In the genomic region with DNA sequence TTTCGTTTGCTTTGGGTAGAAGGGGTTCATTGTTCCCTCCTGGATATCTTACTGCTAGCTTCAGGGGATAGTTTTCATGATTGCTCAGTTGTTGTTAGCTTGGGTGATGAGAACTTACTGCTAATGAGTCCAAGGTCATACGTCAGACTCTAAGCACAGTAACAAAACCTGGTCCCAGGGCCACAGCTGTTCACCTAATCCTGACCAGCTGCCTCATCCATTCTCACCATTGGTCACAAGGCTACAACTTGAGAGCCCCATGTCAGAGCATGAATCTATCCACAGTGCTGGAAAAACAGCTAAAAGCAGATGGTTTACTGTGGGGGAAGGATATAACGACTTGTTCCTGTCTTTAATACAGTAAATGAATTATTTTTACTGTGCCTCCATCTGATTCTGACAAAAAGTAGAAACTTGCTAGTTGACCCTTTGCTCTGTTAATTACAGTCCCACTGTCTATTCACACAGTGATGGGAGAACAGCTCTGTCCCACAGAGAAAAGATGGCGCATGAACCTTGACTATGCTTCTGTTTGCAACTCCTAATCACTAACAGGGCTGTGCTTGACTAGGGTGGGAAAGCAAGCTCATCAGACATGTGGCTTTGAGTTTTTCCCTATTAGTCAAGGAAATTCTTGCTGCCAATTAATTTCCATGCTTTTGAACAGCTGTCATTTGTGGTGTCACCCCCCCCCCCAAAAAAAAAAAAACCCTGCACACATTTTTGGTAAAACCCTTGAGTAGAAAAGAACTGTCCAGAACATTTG, we compare ENCODE assay signal across 23 mouse cellular contexts.
DNase-seq lines count a peak whose midpoint lies in the region; ATAC-seq lines count a peak whose summit lies in the region.
"Had no signal": no experiment of that assay in that cellular context is flagged by ENCODE, and none has a peak within 500 bp of the region (broad histone marks: within the 10 kb centered on the region; RNA-seq: fewer than 3 reads in every experiment).

No protein-coding gene starts in this region.

- DNase-seq in forebrain, embryonic 14.5 days (ENCODE audit: low spot score): peak; percentile 3
- DNase-seq in retina, postnatal 1 day: peak; percentile 49
- DNase-seq in urinary bladder, adult 18-20 months (ENCODE audit: low spot score in 2 of 2): no peak
- DNase-seq in layer of hippocampus, adult 8-10 months (ENCODE audit: low spot score in 2 of 2): no peak
- DNase-seq: cerebellum, adult 11 months; cerebellum, adult 9-11 months; gastrocnemius, postnatal 25 days; heart, adult 2 months; kidney, adult 2 months; liver, postnatal 0 days; lung, postnatal 14 days; right cerebral cortex, postnatal 4 days; thymus, adult 18-20 months; thymus, postnatal 36 days had no signal

- no peaks in the 10 kb centered on the region for H3K4me1 ChIP-seq in forebrain, embryonic 14.5 days (ENCODE audit: control insufficient read depth, insufficient read depth, low read length)
- H3K4me1 ChIP-seq in forebrain, embryonic 12.5 days: 0 out of 2 replicates have a peak, but pooled peaks cover 8% of the 10 kb centered on the region
- peaks cover 9% of the 10 kb centered on the region; the same call in 1 of the 2 replicates for H3K4me1 ChIP-seq in embryonic facial prominence, embryonic 12.5 days
- H3K4me1 ChIP-seq in limb, embryonic 12.5 days (replicated peaks): peaks cover 25% of the 10 kb centered on the region
- H3K4me1 ChIP-seq: midbrain, embryonic 12.5 days had no signal

- H3K27me3 ChIP-seq in forebrain, embryonic 14.5 days (replicated peaks; ENCODE audit: control insufficient read depth, insufficient read depth, low read length): no peaks in the 10 kb centered on the region
- no peaks in the 10 kb centered on the region for H3K27me3 ChIP-seq in forebrain, embryonic 12.5 days
- H3K27me3 ChIP-seq in embryonic facial prominence, embryonic 12.5 days: no peaks in the 10 kb centered on the region
- no peaks in the 10 kb centered on the region for H3K27me3 ChIP-seq in limb, embryonic 12.5 days
- H3K27me3 ChIP-seq: hindbrain, embryonic 13.5 days; midbrain, embryonic 12.5 days had no signal

- H3K9me3 ChIP-seq in forebrain, embryonic 14.5 days (replicated peaks; ENCODE audit: control insufficient read depth, low read length): no peaks in the 10 kb centered on the region
- no peaks in the 10 kb centered on the region for H3K9me3 ChIP-seq in forebrain, embryonic 12.5 days
- H3K9me3 ChIP-seq in embryonic facial prominence, embryonic 12.5 days: no peaks in the 10 kb centered on the region
- no peaks in the 10 kb centered on the region for H3K9me3 ChIP-seq in limb, embryonic 12.5 days
- H3K9me3 ChIP-seq: forebrain, embryonic 10.5 days; hindbrain, embryonic 13.5 days; midbrain, embryonic 12.5 days had no signal

- ATAC-seq in forebrain, embryonic 14.5 days: no peak
- ATAC-seq in forebrain, embryonic 12.5 days (ENCODE audit: low FRiP score): no peak
- no peak for ATAC-seq in embryonic facial prominence, embryonic 12.5 days (ENCODE audit: insufficient number of reproducible peaks, insufficient read depth, low FRiP score, low TSS enrichment)
- ATAC-seq in limb, embryonic 12.5 days (ENCODE audit: insufficient number of reproducible peaks, insufficient read depth, low FRiP score, low TSS enrichment, low read depth): peak; percentile 55; the same call in 1 of the 2 replicates
- ATAC-seq: CD4-positive, CD25-positive, alpha-beta regulatory T cell, adult 4 months; inflammation-experienced regulatory T-cells, adult 6 months; liver, postnatal 0 days had no signal

- WGBS in forebrain, embryonic 14.5 days: 79% methylated on average over 4 of the region's 4 CpGs
- WGBS in forebrain, embryonic 12.5 days: 74% methylated on average over 4 of the region's 4 CpGs
- WGBS in embryonic facial prominence, embryonic 12.5 days: 51% methylated on average over 4 of the region's 4 CpGs
- 45% methylated on average over 4 of the region's 4 CpGs for WGBS in limb, embryonic 12.5 days

- no peak overlapping the region for H3K9ac ChIP-seq in forebrain, embryonic 14.5 days (ENCODE audit: low read length)
- no peak overlapping the region for H3K9ac ChIP-seq in forebrain, embryonic 12.5 days
- no peak overlapping the region for H3K9ac ChIP-seq in embryonic facial prominence, embryonic 12.5 days
- no peak overlapping the region for H3K9ac ChIP-seq in limb, embryonic 12.5 days (replicated peaks)
- H3K9ac ChIP-seq: hindbrain, embryonic 13.5 days; liver, postnatal 0 days; midbrain, embryonic 12.5 days had no signal

- H3K4me3 ChIP-seq in forebrain, embryonic 14.5 days (ENCODE audit: low read depth, low read length): no peak overlapping the region
- no peak overlapping the region for H3K4me3 ChIP-seq in forebrain, embryonic 12.5 days (replicated peaks)
- no peak overlapping the region for H3K4me3 ChIP-seq in embryonic facial prominence, embryonic 12.5 days
- H3K4me3 ChIP-seq in limb, embryonic 12.5 days (replicated peaks): no peak overlapping the region
- H3K4me3 ChIP-seq: forebrain, embryonic 10.5 days; heart, adult 2 months; hindbrain, embryonic 13.5 days; midbrain, embryonic 12.5 days had no signal

- no peak overlapping the region for H3K4me2 ChIP-seq in forebrain, embryonic 14.5 days (ENCODE audit: low read length)
- H3K4me2 ChIP-seq in forebrain, embryonic 12.5 days: no peak overlapping the region
- H3K4me2 ChIP-seq in embryonic facial prominence, embryonic 12.5 days (replicated peaks): no peak overlapping the region
- H3K4me2 ChIP-seq in limb, embryonic 12.5 days: no peak overlapping the region
- H3K4me2 ChIP-seq: hindbrain, embryonic 13.5 days; midbrain, embryonic 12.5 days had no signal

- no peak overlapping the region for H3K27ac ChIP-seq in forebrain, embryonic 14.5 days (ENCODE audit: low read depth, low read length)
- no peak overlapping the region for H3K27ac ChIP-seq in forebrain, embryonic 12.5 days
- 0 out of 2 replicates have a peak overlapping the region, but pooled peaks have one; percentile 0 for H3K27ac ChIP-seq in embryonic facial prominence, embryonic 12.5 days
- H3K27ac ChIP-seq in limb, embryonic 12.5 days: peak overlapping the region; percentile 53; the same call in 1 of the 2 replicates
- H3K27ac ChIP-seq: forebrain, embryonic 10.5 days; heart, adult 2 months; hindbrain, embryonic 13.5 days; kidney, postnatal 0 days; midbrain, embryonic 12.5 days had no signal

- H3K36me3 ChIP-seq in forebrain, embryonic 14.5 days (ENCODE audit: control insufficient read depth, insufficient read depth, low read length): no peaks in the 10 kb centered on the region
- no peaks in the 10 kb centered on the region for H3K36me3 ChIP-seq in forebrain, embryonic 12.5 days (replicated peaks)
- H3K36me3 ChIP-seq in embryonic facial prominence, embryonic 12.5 days: no peaks in the 10 kb centered on the region
- H3K36me3 ChIP-seq in limb, embryonic 12.5 days: no peaks in the 10 kb centered on the region
- H3K36me3 ChIP-seq: forebrain, embryonic 10.5 days; midbrain, embryonic 12.5 days had no signal

Comparison
In these comparisons a context has a peak if more than half of its experiments do, and no peak if none do; other contexts are left out.
1. DNase-seq: peak in forebrain, embryonic 14.5 days (single experiment) and retina, postnatal 1 day (single experiment); none in urinary bladder, adult 18-20 months (0 of 2) and layer of hippocampus, adult 8-10 months (0 of 2).
2. H3K27ac ChIP-seq: peak in embryonic facial prominence, embryonic 12.5 days (single experiment) and limb, embryonic 12.5 days (single experiment); none in forebrain, embryonic 14.5 days (single experiment) and forebrain, embryonic 12.5 days (single experiment).